Mouse (Mus musculus): ENCODE measurements at regions not wholly inside any gene's neighbourhood (a gene's known extent, or its start where the extent isn't known, plus 50 kb on each side); places are given as distances from the start of the nearest gene placed in this dataset.

DNA sequence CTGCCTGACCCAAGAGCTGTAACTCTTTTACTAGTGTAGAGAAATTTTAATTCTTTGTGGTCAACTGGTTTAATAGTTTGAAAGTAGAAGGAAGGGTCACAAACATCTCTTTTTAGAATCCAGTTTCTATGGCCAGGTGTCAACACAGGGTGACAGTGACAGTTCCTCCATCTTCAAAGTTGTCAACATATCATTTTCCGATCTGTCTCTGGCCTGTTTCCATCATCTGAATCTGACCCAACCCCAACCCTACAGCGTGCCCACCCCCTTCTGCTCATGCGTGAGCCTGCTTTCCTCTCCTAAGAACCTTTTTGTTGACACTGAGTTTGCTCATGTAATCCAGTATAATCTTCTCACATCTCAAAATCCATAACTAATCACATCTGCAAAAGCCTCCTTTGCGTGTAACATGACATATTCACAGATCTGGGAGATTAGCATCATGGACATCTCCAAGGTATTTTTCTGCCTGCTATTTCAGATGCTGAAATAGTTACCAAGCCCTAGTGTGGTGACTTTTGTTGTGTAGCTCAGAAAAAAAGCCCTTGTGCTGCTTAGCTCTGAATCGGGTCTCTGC, 168.4 kb downstream of the B3gnt2 start:
- DNase-seq (ENCODE audit: low spot score), result no peak

DNA sequence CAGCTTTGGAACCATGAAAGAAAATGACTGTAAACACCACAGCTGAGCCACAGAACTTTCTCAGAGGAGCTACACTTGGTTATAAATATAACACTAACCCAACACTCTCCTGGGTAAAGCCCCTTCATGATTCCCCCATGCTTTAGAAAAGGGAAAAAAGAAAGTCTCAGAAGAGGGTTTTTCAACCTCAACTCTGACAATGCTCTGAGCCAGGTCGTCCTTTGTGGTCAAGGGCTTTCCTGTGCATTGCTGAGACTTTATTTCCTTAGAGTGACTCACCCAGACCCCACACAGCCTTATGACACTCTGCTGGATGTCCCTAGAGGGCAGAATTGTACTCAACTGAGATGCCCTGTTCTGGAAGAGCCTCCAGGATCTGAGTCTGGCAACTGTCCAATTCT, 167.8 kb downstream of the B3gnt2 start:
- peak; percentile 70 for DNase-seq (ENCODE audit: low spot score)

DNA sequence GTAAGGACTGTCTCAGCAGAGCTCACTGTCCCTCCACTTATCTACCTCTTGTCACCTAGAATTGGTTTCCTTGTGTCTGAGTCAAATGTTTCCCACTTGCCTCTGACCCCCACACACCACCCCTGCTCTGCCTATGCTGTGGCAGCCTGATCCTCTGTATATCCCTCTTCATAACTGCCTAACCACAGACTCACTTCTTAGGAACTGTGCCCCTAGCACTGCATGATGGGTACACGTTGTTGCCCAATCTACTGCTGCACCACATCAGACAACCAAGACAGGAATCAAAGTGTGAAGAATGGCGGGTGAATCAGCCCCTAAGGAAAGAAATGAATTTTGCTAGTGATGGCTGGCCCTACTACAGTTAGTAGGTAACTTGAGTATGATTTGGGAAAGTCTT, 167.4 kb downstream of the B3gnt2 start:
- peak; percentile 50 for DNase-seq (ENCODE audit: low spot score)

DNA sequence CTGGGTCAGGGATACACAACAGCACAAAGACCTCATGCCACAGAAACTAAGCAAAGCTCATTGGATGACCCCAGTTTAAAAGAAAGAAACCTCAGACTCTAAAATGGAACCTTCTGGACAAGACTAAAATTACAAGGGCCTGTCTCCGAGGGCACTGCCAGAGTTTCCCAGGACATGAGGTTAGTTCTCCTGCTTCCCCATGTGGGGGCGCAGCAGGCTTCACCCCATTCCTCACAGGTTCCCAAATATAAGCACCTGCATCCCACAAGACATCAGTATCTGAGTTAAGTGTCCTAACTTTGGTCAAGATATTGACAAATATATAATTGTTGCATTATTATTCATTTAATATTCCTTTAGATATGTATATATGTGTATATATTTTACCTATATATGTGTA, 166.8 kb downstream of the B3gnt2 start:
- no peak for DNase-seq (ENCODE audit: low spot score)

DNA sequence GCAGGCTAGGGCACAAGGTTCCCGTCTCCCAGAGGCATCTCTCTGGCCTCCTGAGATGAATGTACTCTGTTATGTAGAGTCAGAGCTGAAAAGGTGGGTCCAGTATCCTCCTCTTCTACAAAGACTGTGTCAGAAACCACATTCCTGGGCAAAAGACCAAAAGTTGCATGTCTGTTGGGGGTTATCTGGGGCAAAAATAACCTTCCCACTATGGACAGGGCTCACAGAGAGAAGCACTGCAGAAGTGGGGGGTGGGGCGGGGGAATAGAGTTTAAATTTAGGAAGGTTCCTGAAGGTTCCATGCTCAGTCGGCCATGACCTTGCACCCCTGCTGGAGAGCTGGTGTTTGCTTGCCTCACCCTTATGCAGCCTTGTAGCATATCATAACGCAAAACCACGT, 165.9 kb downstream of the B3gnt2 start:
- DNase-seq (ENCODE audit: low spot score), result no peak

DNA sequence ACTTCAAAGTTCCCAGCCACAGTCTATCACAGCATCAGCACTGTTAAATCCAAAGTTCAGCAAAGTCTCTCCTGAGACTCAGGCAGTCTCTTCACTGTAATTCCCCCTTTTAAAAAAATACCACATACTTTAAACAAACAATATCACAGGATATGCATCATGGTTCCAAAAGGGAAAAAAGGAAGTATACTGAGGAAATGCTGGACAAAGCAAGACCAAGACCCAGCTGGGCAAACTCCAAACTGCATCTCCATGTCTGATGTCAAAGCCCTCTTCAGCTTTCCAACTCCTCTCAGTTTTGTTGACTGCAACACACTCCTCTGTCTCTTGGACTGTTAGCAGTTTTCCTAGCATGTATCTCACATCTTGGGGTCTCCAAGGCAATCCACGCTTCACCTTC, 165.5 kb downstream of the B3gnt2 start:
- no peak for DNase-seq (ENCODE audit: low spot score)

DNA sequence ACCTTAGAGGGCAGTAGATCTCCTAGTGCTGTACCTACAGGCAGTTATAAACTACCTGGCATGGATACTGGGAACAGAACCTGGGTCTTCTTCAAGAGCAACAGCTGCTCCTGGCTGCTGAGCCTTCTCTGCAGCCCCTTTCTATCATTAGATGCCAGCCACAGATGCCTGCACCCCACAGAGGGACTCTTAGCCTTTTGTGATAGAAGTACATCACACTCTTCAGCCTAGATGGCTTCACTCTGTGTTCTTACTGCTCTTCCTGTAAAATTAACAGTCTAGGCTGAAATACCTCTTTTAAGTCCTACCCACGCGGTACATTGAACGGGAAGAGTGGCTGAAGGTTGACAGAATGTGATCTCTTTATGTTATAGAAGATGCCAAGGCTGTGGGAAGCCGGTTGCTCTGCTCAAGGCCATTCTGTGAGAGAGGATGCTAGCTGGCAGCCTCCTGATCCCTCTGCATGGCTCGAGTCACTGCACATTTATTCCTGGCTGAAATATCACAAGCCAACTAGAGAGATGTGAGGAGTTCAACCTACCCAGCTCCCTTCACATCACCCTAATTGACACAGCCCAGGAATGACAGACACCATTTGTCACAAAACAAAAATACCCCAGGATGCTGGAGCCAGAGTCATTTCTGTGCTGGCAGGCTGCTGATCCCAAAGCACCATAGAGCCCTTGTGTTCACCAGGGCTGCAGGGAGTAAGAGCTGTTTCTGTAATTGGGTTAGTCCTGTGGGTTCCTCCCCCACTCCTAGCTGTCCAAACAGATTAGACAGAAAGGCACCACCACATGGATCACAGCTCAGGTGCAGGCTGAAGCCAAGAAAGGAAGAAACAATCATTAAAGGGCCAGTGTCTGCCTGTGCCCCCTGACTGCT, 162.5 kb downstream of the B3gnt2 start:
- no peak for DNase-seq (ENCODE audit: low spot score)

DNA sequence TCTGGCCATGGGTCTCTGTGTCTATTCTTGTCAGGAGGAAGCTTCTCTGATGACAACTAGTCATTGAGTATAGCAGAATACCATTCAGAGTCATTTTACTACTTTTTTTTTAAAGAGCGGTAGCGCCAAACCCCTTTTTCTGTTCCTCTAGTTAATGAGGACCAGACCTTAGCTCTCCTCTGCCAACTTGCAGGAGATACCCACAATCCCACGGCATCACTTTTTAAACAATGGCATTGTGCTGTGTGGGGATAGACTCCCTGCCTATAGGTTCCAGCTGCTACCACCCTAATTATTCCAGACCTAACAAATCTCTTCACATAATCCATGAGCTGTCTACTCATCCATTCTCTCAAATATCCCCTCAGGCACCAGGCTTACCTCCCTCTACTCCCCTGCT, 154.7 kb downstream of the B3gnt2 start:
- no peak for DNase-seq (ENCODE audit: low spot score)

Data from T-cell, adult 2 months (primary cell).